Mouse (Mus musculus) right cerebral cortex, postnatal 4 days (tissue): Measurements from ENCODE around the gene Rpa3.

Experiments used
- DNase-seq: peaks from one replicate; pipeline ENCODE4 v3.0.0-alpha.2; 2022

The Rpa3 gene

GRCm38 (mm10) chr6:8209047-8209865 is 49.7 kb downstream of the Rpa3 start, which contains the start of gene Mios:
Mios (plus strand) TSS chr6:8209222.
- peak; percentile 83 for DNase-seq
